Mouse (Mus musculus) thymus, adult 2 months (tissue): Measurements from ENCODE around the gene Pias3. TPM values are rescaled to one million over a fixed set of nuclear protein-coding genes. Genes with fewer than 3 reads are reported as not detected.
"Not testable (repeated sequence)": the region's sequence is repeated elsewhere in the genome, so short reads cannot be mapped to it uniquely, and the experiment has no call there.

ENCODE experiments used
- DNase-seq: peaks from one replicate; pipeline ENCODE4 v3.0.0; 2021
- H3K27ac ChIP-seq: fragments of 200-500 bp; 2 replicates; pipeline ENCODE4 v1.5.1; 2012; ENCODE audit warnings: low read length, control low read depth; ENCODE audit not compliant: control insufficient read depth, insufficient read depth
- H3K27me3 ChIP-seq: fragments of 200-500 bp; 2 replicates; pipeline ENCODE4 v1.6.1; 2012; ENCODE audit warnings: mild to moderate bottlenecking, low read length, moderate library complexity, mixed read lengths; ENCODE audit not compliant: control insufficient read depth, insufficient read depth
- H3K36me3 ChIP-seq: fragments of 200-500 bp; 2 replicates; pipeline ENCODE4 v1.6.1; 2012; ENCODE audit warnings: mild to moderate bottlenecking, low read length, moderate library complexity; ENCODE audit not compliant: control insufficient read depth, insufficient read depth
- H3K4me1 ChIP-seq: fragments of 200-500 bp; replicated peaks from 2 replicates; pipeline ENCODE4 v1.6.1; 2012; ENCODE audit warnings: low read length; ENCODE audit not compliant: control insufficient read depth, insufficient read depth
- H3K4me3 ChIP-seq: fragments of 200-500 bp; 2 replicates; pipeline ENCODE4 v1.5.1; 2012; ENCODE audit warnings: mild to moderate bottlenecking, low read length, control low read depth, moderate library complexity; ENCODE audit not compliant: control insufficient read depth, insufficient read depth
- CTCF ChIP-seq: fragments of 200-500 bp; IDR thresholded peaks from 2 replicates; pipeline ENCODE4 v1.5.1; 2012; ENCODE audit warnings: mild to moderate bottlenecking, control low read depth, low read length, moderate library complexity, borderline replicate concordance; ENCODE audit not compliant: control insufficient read depth, poor library complexity, insufficient read depth; ENCODE audit errors: extremely low read depth
- POLR2A ChIP-seq: fragments of 200-500 bp; IDR thresholded peaks from 2 replicates; pipeline ENCODE4 v1.6.1; 2012; ENCODE audit warnings: mild to moderate bottlenecking, low read length, control low read depth, moderate library complexity; ENCODE audit not compliant: control insufficient read depth, poor library complexity, insufficient read depth; ENCODE audit errors: extremely low read depth
- WGBS: fragments of 180-500 bp; shearing (Covaris S2); methylation state at CpG from one replicate; pipeline ENCODE4 v1.1.7; 2018; 5-methylcytosine and 5-hydroxymethylcytosine counted together
- polyA plus RNA-seq: library from polyadenylated mRNA; depleted of rRNA; stranded (reverse); fragments of >200 nt; gene quantifications from 2 replicates; pipeline ENCODE4 v1.2.3, GENCODE M21; 2012; rRNA removed

Pias3 gene
- polyA plus RNA-seq, 1 experiment, result 32.7 TPM

DNA sequence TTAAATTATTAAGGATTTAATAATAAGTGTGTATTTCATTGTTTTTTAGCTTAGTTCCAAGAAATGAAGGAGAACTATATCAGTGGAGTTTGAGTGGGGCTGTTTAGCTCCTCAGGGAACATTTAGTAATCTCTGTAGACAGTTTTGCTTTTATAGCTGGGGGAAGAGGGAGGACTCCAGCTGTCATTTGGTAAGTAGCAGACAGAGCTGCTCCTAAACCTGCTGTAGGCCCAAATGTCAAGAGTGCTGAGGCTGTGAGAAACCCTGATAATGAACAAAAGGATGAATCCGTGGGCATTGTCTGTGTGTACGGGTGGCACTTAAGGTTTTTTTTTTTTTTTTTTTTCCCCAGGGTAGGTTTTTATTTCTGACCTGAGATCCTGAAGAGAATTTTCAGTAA lies 39.0 kb downstream of the Pias3 start:
- Histone ChIP-seq H3K36me3 (no peaks in the 10 kb centered on the region), H3K4me1 (no peaks in the 10 kb centered on the region), H3K27ac (no peak overlapping the region), H3K4me3 (no peak overlapping the region), H3K27me3 (no peaks in the 10 kb centered on the region)
- TF ChIP-seq CTCF (no peak), POLR2A (no peak)
- 99% methylated on average over 2 of the region's 2 CpGs for WGBS
- no peak for DNase-seq

GRCm38 (mm10) chr3:96737013-96737740 lies 41.0 kb downstream of the Pias3 start:
- no peaks in the 10 kb centered on the region for H3K4me1 ChIP-seq
- DNase-seq, result no peak
- 80% methylated on average over 1 of the region's 1 CpGs for WGBS

GRCm38 (mm10) chr3:96737995-96738394 lies 41.8 kb downstream of the Pias3 start:
- no peaks in the 10 kb centered on the region for H3K27me3 ChIP-seq
- TF ChIP-seq POLR2A (no peak), CTCF (no peak)
- H3K27ac ChIP-seq, result no peak overlapping the region
- H3K4me1 ChIP-seq, result no peaks in the 10 kb centered on the region
- WGBS, result 89% methylated on average over 1 of the region's 1 CpGs
- H3K36me3 ChIP-seq, result no peaks in the 10 kb centered on the region
- no peak for DNase-seq
- no peak overlapping the region for H3K4me3 ChIP-seq

More at GRCm38 (mm10) chr3:96737013-96737740, 41.0 kb downstream of the Pias3 start:
- Histone ChIP-seq H3K36me3 (no peaks in the 10 kb centered on the region), H3K27me3 (no peaks in the 10 kb centered on the region), H3K27ac (no peak overlapping the region), H3K4me3 (no peak overlapping the region)
- TF ChIP-seq POLR2A (no peak), CTCF (no peak)

DNA sequence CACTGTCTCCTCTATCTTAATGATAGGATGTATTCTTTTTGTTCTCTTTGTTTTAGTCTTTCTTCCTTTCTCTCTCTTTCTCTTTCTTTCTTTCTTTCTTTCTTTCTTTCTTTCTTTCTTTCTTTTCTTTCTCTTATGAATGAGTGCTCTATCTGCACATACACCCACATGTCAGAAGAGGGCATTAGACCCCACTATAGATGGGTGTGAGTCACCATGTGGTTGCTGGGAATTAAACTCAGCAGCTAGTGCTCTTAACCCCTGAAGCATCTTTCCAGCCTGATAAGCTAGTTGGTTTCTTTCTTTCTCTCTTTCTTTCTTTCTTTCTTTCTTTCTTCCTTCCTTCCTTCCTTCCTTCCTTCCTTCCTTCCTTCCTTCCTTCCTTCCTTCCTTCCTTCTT lies 44.1 kb downstream of the Pias3 start:
- not testable (repeated sequence) for H3K36me3 ChIP-seq, H3K4me3 ChIP-seq, H3K4me1 ChIP-seq, DNase-seq, H3K27me3 ChIP-seq, H3K27ac ChIP-seq

DNA sequence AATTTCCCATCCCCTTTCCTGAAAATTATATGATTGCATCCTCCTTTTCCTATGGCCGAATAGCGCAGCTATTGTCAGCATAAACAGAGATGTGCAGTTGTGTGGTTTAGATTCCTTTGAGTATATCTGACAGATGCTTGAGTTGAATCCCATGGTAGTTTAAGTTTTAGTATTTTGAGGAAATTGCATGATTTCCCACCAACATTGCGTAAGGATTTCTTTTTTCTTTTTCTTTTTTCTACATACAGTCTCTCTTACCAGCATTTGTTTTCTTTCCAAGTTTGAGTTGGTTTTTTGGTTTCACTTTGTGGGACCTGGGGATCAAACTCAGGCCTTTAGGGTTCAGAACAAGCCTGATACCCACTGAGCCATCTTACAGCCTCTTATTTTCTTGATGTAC lies 48.2 kb downstream of the Pias3 start:
- TF ChIP-seq CTCF (no peak), POLR2A (no peak)
- 97% methylated on average over 3 of the region's 3 CpGs for WGBS
- H3K4me1 ChIP-seq, result no peaks in the 10 kb centered on the region

GRCm38 (mm10) chr3:96746829-96747228 lies 50.6 kb downstream of the Pias3 start:
- WGBS, result 21% methylated on average over 1 of the region's 1 CpGs
- TF ChIP-seq POLR2A (no peak), CTCF (no peak)
- H3K4me1 ChIP-seq, result no peaks in the 10 kb centered on the region
- no peak overlapping the region for H3K4me3 ChIP-seq
- H3K36me3 ChIP-seq, result no peaks in the 10 kb centered on the region
- DNase-seq, result no peak
- no peak overlapping the region for H3K27ac ChIP-seq
- no peaks in the 10 kb centered on the region for H3K27me3 ChIP-seq

More for the DNA sequence above, 48.2 kb downstream of the Pias3 start:
- DNase-seq, result no peak
- Histone ChIP-seq H3K36me3 (no peaks in the 10 kb centered on the region), H3K27ac (no peak overlapping the region), H3K27me3 (no peaks in the 10 kb centered on the region), H3K4me3 (no peak overlapping the region)

Other genes starting within 250 kb of the Pias3 start
- 0.09 and 0.32 TPM in 2 replicates for gene BC107364, start 244.1 kb upstream of the Pias3 start, polyA plus RNA-seq
- gene Hfe2, start 171.2 kb upstream of the Pias3 start, polyA plus RNA-seq, result 1.3 and 10.4 TPM in 2 replicates
- gene Txnip, start 138.4 kb upstream of the Pias3 start, polyA plus RNA-seq, result 587 and 719 TPM in 2 replicates
- not detected in 2 replicates for gene Gm16253, start 119.4 kb upstream of the Pias3 start, polyA plus RNA-seq
- 17.8 and 18.2 TPM in 2 replicates for gene Polr3gl, start 102.2 kb upstream of the Pias3 start, polyA plus RNA-seq
- gene Ankrd34a, start 99.7 kb upstream of the Pias3 start, polyA plus RNA-seq, result 0.18 and 0.49 TPM in 2 replicates
- gene Lix1l, start 95.2 kb upstream of the Pias3 start, polyA plus RNA-seq, result 4.6 and 8.2 TPM in 2 replicates
- gene Rbm8a, start 66.5 kb upstream of the Pias3 start, polyA plus RNA-seq, result 12.2 and 14.4 TPM in 2 replicates
- 37.0 and 41.0 TPM in 2 replicates for gene Pex11b, start 61.0 kb upstream of the Pias3 start, polyA plus RNA-seq
- 0.14 and 0.23 TPM in 2 replicates for gene Gm42957, start 60.9 kb upstream of the Pias3 start, polyA plus RNA-seq
- gene Itga10, start 50.8 kb upstream of the Pias3 start, polyA plus RNA-seq, result 2.9 and 3.0 TPM in 2 replicates
- gene Ankrd35, start 26.3 kb upstream of the Pias3 start, polyA plus RNA-seq, result 1.7 and 2.8 TPM in 2 replicates
- 12.2 and 17.9 TPM in 2 replicates for gene Nudt17, start 12.2 kb downstream of the Pias3 start, polyA plus RNA-seq
- 49.3 and 51.1 TPM in 2 replicates for gene Polr3c, start 31.2 kb downstream of the Pias3 start, polyA plus RNA-seq
- gene Rnf115, start 31.3 kb downstream of the Pias3 start, polyA plus RNA-seq, result 24.1 and 26.3 TPM in 2 replicates
- gene Pdzk1, start 132.9 kb downstream of the Pias3 start, polyA plus RNA-seq, result 0.49 and 0.60 TPM in 2 replicates
- gene Cd160, start 133.0 kb downstream of the Pias3 start, polyA plus RNA-seq, result 2.7 and 2.8 TPM in 2 replicates
- 1.2 and 2.1 TPM in 2 replicates for gene Gja5, start 208.3 kb downstream of the Pias3 start, polyA plus RNA-seq
- 17.3 and 19.5 TPM in 2 replicates for gene Gpr89, start 209.0 kb downstream of the Pias3 start, polyA plus RNA-seq
- gene Gja8, start 229.6 kb downstream of the Pias3 start, polyA plus RNA-seq, result 0.01 TPM in 2 replicates